Mouse (Mus musculus) ES-Bruce4 (cell line): ENCODE measurements around the gene Apoa1.

Experiments
- CTCF ChIP-seq: IDR thresholded peaks from one replicate; pipeline ENCODE4 v1.8.1; 2011; ENCODE audit warnings: low read depth, low read length
- POLR2A ChIP-seq: IDR thresholded peaks from one replicate; pipeline ENCODE4 v1.8.1; 2011; ENCODE audit warnings: low read length; ENCODE audit not compliant: insufficient read depth

DNA sequence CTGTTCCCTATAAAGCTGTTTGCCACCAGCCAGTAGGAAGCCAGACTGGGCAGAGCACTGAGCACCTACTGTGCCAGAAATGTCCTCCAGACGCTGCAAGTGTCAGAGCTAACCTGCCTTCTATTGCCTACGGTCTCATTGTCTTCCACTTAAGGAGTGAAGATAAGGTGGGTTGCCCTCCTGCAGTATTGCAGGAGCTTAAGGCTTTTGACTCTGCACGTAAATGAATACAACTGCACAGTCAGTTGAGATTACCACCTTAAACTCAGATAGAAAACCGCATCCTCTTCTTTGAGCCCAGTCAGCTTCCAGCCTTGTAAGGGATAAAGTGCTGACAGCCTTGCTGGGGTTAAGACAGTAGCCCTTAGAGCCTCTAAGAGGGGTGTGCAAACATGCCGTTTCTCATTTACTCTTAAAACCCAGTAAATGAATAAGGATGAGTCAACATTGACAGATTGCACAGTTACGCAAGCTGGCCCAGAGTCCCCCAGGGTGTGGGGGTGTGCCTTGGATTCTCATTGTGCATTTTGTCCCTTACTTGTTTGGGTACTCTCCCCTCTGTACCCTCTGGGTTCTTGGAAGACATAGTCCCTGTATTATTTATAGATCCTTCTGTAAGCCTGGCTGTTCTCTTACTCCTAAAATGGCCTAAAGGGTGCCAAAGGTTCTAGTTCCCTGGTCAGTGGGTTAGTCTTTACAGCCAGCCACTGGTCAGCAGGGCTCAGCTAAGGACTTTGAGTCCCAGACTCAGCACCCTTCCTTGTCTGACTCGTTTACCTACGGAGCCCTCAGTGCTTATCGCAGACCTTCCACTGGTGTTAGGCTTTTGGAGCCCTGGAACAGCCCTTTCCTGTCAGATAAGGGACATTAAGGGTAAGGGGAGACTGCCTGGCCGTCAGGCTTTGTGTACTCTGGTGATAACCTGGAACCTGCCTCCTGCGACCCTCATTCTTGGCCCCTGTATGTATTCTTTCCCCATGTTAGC is 12.8 kb upstream of the Apoa1 start:
- no peak for TF ChIP-seq CTCF
- TF ChIP-seq POLR2A: no peak
